Mouse (Mus musculus) hindbrain, embryonic 12.5 days (tissue): ENCODE measurements around the gene Xxylt1. TPM values are rescaled to one million over a fixed set of nuclear protein-coding genes. Genes with fewer than 3 reads are reported as not detected.

Experiments used
- ATAC-seq: fragments of 200-750 bp; cut with Nextera tagmentation; 2 replicates; pipeline ENCODE4 v1.8.0; 2017; ENCODE audit warnings: moderate TSS enrichment; ENCODE audit not compliant: low FRiP score
- H3K27ac ChIP-seq: fragments of 300-500 bp; sonication (generic); 2 replicates; pipeline ENCODE4 v1.5.1; 2016; ENCODE audit warnings: mild to moderate bottlenecking
- H3K27me3 ChIP-seq: fragments of 300-500 bp; sonication (generic); 2 replicates; pipeline ENCODE4 v1.6.1; 2016; ENCODE audit warnings: mild to moderate bottlenecking
- H3K36me3 ChIP-seq: fragments of 300-500 bp; sonication (generic); 2 replicates; pipeline ENCODE4 v1.6.1; 2016; ENCODE audit warnings: mild to moderate bottlenecking
- H3K4me1 ChIP-seq: fragments of 300-500 bp; sonication (generic); 2 replicates; pipeline ENCODE4 v1.6.1; 2016
- H3K4me2 ChIP-seq: fragments of 300-500 bp; sonication (generic); replicated peaks from 2 replicates; pipeline ENCODE4 v1.6.1; 2016; ENCODE audit warnings: mild to moderate bottlenecking
- H3K4me3 ChIP-seq: fragments of 300-500 bp; sonication (generic); 2 replicates; pipeline ENCODE4 v1.5.1; 2016; ENCODE audit warnings: mild to moderate bottlenecking
- H3K9ac ChIP-seq: fragments of 300-500 bp; sonication (generic); 2 replicates; pipeline ENCODE4 v1.6.1; 2016; ENCODE audit warnings: mild to moderate bottlenecking, moderate library complexity
- H3K9me3 ChIP-seq: fragments of 300-500 bp; sonication (generic); replicated peaks from 2 replicates; pipeline ENCODE4 v1.6.1; 2016; ENCODE audit warnings: mild to moderate bottlenecking
- WGBS: fragments of 180-500 bp; shearing (Covaris S2); methylation state at CpG from one replicate; pipeline ENCODE4 v1.1.7; 2016; 5-methylcytosine and 5-hydroxymethylcytosine counted together
- polyA plus RNA-seq: library from polyadenylated mRNA; unstranded; fragments of >200 nt; fragmentation: Nextera tagmentation; extraction: Ambion mirVana; gene quantifications from 2 replicates; pipeline ENCODE4 v1.2.1, GENCODE M21; 2016

Gene Xxylt1
- polyA plus RNA-seq, 1 experiment from 2014 or later: 17.9 TPM

- WGBS: 96% methylated on average over 7 of the region's 7 CpGs
- H3K27ac ChIP-seq: no peak overlapping the region
- no peak for ATAC-seq
Measured at GRCm38 (mm10) chr16:30918866-30919265, 162.4 kb downstream of the Xxylt1 start.

GRCm38 (mm10) chr16:30916931-30917330 lies 164.3 kb downstream of the Xxylt1 start:
- Histone ChIP-seq H3K4me2 (no peak overlapping the region), H3K9me3 (no peaks in the 10 kb centered on the region; the same call in 1 of the 2 replicates), H3K27ac (no peak overlapping the region), H3K27me3 (no peaks in the 10 kb centered on the region), H3K4me1 (no peaks in the 10 kb centered on the region), H3K4me3 (no peak overlapping the region), H3K36me3 (no peaks in the 10 kb centered on the region), H3K9ac (no peak overlapping the region)
- ATAC-seq: no peak
- 85% methylated on average over 3 of the region's 3 CpGs for WGBS

More at GRCm38 (mm10) chr16:30918866-30919265, 162.4 kb downstream of the Xxylt1 start:
- no peaks in the 10 kb centered on the region for H3K36me3 ChIP-seq
- H3K4me2 ChIP-seq: no peak overlapping the region
- no peaks in the 10 kb centered on the region for H3K27me3 ChIP-seq
- H3K4me3 ChIP-seq: no peak overlapping the region
- no peaks in the 10 kb centered on the region; the same call in 1 of the 2 replicates for H3K9me3 ChIP-seq
- H3K9ac ChIP-seq: no peak overlapping the region
- no peaks in the 10 kb centered on the region for H3K4me1 ChIP-seq

DNA sequence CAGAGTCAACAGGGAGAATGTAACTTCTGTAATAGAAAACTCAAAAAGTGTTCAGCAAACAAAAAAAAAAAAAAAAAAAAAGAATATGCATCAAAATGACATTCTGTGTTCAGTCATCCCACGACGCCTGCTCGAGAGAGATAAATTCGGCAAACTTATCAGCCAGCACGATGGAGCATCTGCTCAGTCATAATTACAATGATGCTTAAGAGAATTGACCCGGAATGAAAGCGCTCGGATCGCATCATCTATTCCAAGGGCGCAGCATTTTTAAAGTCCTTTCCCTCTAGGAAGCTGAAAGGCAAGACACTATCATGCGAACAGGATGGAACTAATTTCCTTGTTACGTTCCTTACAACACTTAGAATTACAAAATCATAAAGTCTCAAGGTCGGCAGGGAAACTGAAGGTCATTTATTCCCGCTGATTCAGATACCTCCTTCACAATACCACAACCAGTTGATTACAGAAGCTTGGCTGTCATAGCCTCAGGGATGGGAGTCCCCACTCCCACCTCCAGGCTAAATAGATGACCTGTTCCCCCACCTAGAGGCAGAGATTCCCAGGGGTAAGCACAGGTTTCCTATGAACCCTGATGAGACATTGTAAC lies 165.5 kb downstream of the Xxylt1 start:
- no peak overlapping the region for H3K9ac ChIP-seq
- no peaks in the 10 kb centered on the region for H3K4me1 ChIP-seq
- H3K9me3 ChIP-seq: no peaks in the 10 kb centered on the region; the same call in 1 of the 2 replicates
- ATAC-seq: no peak
- H3K4me3 ChIP-seq: no peak overlapping the region
- 89% methylated on average over 14 of the region's 14 CpGs for WGBS
- H3K4me2 ChIP-seq: no peak overlapping the region
- H3K27ac ChIP-seq: no peak overlapping the region
- H3K27me3 ChIP-seq: no peaks in the 10 kb centered on the region
- H3K36me3 ChIP-seq: no peaks in the 10 kb centered on the region

Other genes with a start within 250 kb of the Xxylt1 start
- 22.8 and 23.3 TPM in 2 replicates for gene Acap2, start 119.8 kb upstream of the Xxylt1 start, polyA plus RNA-seq
- gene Ppp1r2, start 193.8 kb upstream of the Xxylt1 start, polyA plus RNA-seq: 101 and 108 TPM in 2 replicates
- 76.2 and 93.8 TPM in 2 replicates for gene Apod, start 233.4 kb upstream of the Xxylt1 start, polyA plus RNA-seq